ENCODE assay signal across 17 mouse cellular contexts in genomic region chr7:111638465-111638864, GRCm38 (mm10).
A peak's percentile ranks its signal among the peaks of the same experiment; 100 is the strongest.
DNase-seq lines count a peak whose midpoint lies in the region; ATAC-seq and TF ChIP-seq lines count a peak whose summit lies in the region.
"Had no signal": no experiment of that assay in that cellular context is flagged by ENCODE, and none has a peak within 500 bp of the region (broad histone marks: within the 10 kb centered on the region; RNA-seq: fewer than 3 reads in every experiment).

No protein-coding gene starts in this region.

- no peak overlapping the region for H3K9ac ChIP-seq in neural tube, embryonic 13.5 days
- no peak overlapping the region for H3K9ac ChIP-seq in intestine, postnatal 0 days (ENCODE audit: low read depth, low read length)
- H3K9ac ChIP-seq: liver, embryonic 12.5 days; midbrain, embryonic 13.5 days had no signal

- no peak overlapping the region for H3K4me2 ChIP-seq in neural tube, embryonic 13.5 days
- no peak overlapping the region for H3K4me2 ChIP-seq in intestine, postnatal 0 days (replicated peaks; ENCODE audit: low read depth)
- H3K4me2 ChIP-seq: liver, embryonic 12.5 days; midbrain, embryonic 13.5 days had no signal

- no peaks in the 10 kb centered on the region for H3K36me3 ChIP-seq in neural tube, embryonic 13.5 days
- H3K36me3 ChIP-seq in intestine, postnatal 0 days (ENCODE audit: control insufficient read depth, insufficient read depth), result no peaks in the 10 kb centered on the region; the same call in 1 of the 2 replicates
- H3K36me3 ChIP-seq: hindbrain, embryonic 10.5 days; liver, embryonic 12.5 days; midbrain, embryonic 13.5 days had no signal

- H3K4me3 ChIP-seq in neural tube, embryonic 13.5 days, result no peak overlapping the region
- no peak overlapping the region for H3K4me3 ChIP-seq in intestine, postnatal 0 days (ENCODE audit: low read depth, low read length)
- H3K4me3 ChIP-seq: hindbrain, embryonic 10.5 days; liver, embryonic 12.5 days; midbrain, embryonic 13.5 days had no signal

- H3K9me3 ChIP-seq in neural tube, embryonic 13.5 days, result no peaks in the 10 kb centered on the region
- no peaks in the 10 kb centered on the region for H3K9me3 ChIP-seq in intestine, postnatal 0 days (ENCODE audit: control insufficient read depth)
- H3K9me3 ChIP-seq: hindbrain, embryonic 10.5 days; liver, embryonic 12.5 days; midbrain, embryonic 13.5 days had no signal

- WGBS in neural tube, embryonic 13.5 days, result 73% methylated on average over 5 of the region's 5 CpGs
- 76% methylated on average over 5 of the region's 5 CpGs for WGBS in intestine, postnatal 0 days

- DNase-seq in adrenal gland, adult 2 months, result peak; percentile 44
- DNase-seq in adrenal gland, adult 18-20 months (ENCODE audit: low spot score in 2 of 2), result no peak
- DNase-seq in heart, adult 18-20 months, result peak; percentile 33 to 38
- no peak for DNase-seq in heart, adult 8-10 months (ENCODE audit: low spot score)
- no peak for DNase-seq in neural tube, embryonic 10.5 days (ENCODE audit: extremely low spot score, low spot score)
- peak; percentile 31 for DNase-seq in right cerebral cortex, postnatal 25 days
- DNase-seq: cerebellum, postnatal 14 days; gastrocnemius, postnatal 25 days; kidney, adult 8-10 months; kidney, postnatal 25 days; layer of hippocampus, adult 9-11 months; thymus, postnatal 36 days had no signal

- TF ChIP-seq CTCF in intestine, postnatal 0 days (IDR thresholded peaks at IDR 0.05; ENCODE audit: low read depth), result no peak

- H3K4me1 ChIP-seq in neural tube, embryonic 13.5 days (replicated peaks), result peaks cover 16% of the 10 kb centered on the region
- H3K4me1 ChIP-seq in intestine, postnatal 0 days (replicated peaks; ENCODE audit: control insufficient read depth, insufficient read depth, low read length), result no peaks in the 10 kb centered on the region
- H3K4me1 ChIP-seq: liver, embryonic 12.5 days had no signal

- no peak; the same call in 1 of the 2 replicates for ATAC-seq in neural tube, embryonic 13.5 days (ENCODE audit: low read depth)
- ATAC-seq in intestine, postnatal 0 days, result no peak
- ATAC-seq: liver, embryonic 12.5 days; midbrain, embryonic 13.5 days had no signal

- H3K27ac ChIP-seq in neural tube, embryonic 13.5 days (replicated peaks), result peak overlapping the region; percentile 39; the same call in 1 of the 2 replicates
- no peak overlapping the region for H3K27ac ChIP-seq in intestine, postnatal 0 days (ENCODE audit: low read depth, low read length)
- H3K27ac ChIP-seq: hindbrain, embryonic 10.5 days; liver, embryonic 12.5 days; midbrain, embryonic 13.5 days had no signal

- no peaks in the 10 kb centered on the region for H3K27me3 ChIP-seq in neural tube, embryonic 13.5 days
- no peaks in the 10 kb centered on the region for H3K27me3 ChIP-seq in intestine, postnatal 0 days (replicated peaks; ENCODE audit: control insufficient read depth, insufficient read depth, low read length)
- H3K27me3 ChIP-seq: liver, embryonic 12.5 days; midbrain, embryonic 13.5 days had no signal

Comparison
In these comparisons a context has a peak if more than half of its experiments do, and no peak if none do; other contexts are left out.
1. DNase-seq: peak in adrenal gland, adult 2 months (single experiment), heart, adult 18-20 months (2 of 2) and right cerebral cortex, postnatal 25 days (single experiment); none in adrenal gland, adult 18-20 months (0 of 2), heart, adult 8-10 months (single experiment) and neural tube, embryonic 10.5 days (single experiment).